Mouse (Mus musculus) heart, adult 18-20 months (tissue): ENCODE measurements around the gene Wdr5. TPM values are rescaled to one million over a fixed set of nuclear protein-coding genes. Genes with fewer than 3 reads are reported as not detected.

Source experiments
- total RNA-seq, 2 experiments: library from RNA; stranded (reverse); gene quantifications; 2 replicates each; pipeline ENCODE4 v1.2.3; 2021

Gene Wdr5
- total RNA-seq, 2 experiments from 2014 or later, result 23.5 to 26.5 TPM

Other genes starting within 250 kb of the Wdr5 start
- gene Vav2, start 88.1 kb upstream of the Wdr5 start, total RNA-seq, result 10 to 100 TPM; 10.2 to 13.1 TPM
- 1 to 10 TPM; 1.4 to 1.8 TPM for gene Brd3os, start 72.8 kb upstream of the Wdr5 start, total RNA-seq
- 10 to 100 TPM; 25.9 TPM for gene Brd3, start 7.5 kb upstream of the Wdr5 start, total RNA-seq
- 10 to 100 TPM; 51.3 to 52.4 TPM for gene Rxra, start 161.3 kb downstream of the Wdr5 start, total RNA-seq